Mouse (Mus musculus): ENCODE results near the gene Fkbp15. TPM values are rescaled to one million over a fixed set of nuclear protein-coding genes. Genes with fewer than 3 reads are reported as not detected.
"Not testable (repeated sequence)": the region's sequence is repeated elsewhere in the genome, so short reads cannot be mapped to it uniquely, and the experiment has no call there.

The Fkbp15 gene
- polyA plus RNA-seq, 1 experiment from 2014 or later, result 22.5 TPM

DNA sequence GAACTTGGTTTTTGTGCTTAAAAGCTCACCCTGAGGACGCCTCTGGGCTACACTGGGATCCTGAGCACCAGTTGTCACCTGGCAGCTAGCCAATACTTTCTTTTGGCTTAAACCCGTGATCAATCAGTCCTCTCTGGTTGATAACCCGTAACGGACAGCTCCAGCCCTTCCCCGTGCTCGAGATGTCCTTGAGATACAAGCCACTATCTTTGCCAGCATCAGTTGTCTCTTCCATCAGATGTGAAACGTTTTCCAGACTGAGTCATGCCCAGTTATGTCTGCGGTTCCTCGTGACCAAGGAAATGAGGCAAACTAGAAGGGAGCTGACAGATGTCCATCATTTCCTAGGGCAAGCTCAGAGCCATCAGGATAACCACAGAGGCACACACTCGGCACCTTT, 93.2 kb downstream of the Fkbp15 start:
- TF ChIP-seq CTCF (IDR thresholded peaks at IDR 0.05), result no peak
- ChIA-PET CTCF (no interaction called here), POLR2A (no interaction called here)
- in situ Hi-C loops (cut with MboI; ENCODE audit: low pct_unique_long_range_greater_than_20kb), result loop anchor here (25.0 kb wide), 1 partner anchor 205 kb away; the partner anchor contains the start of gene Mup20
- DNase-seq (ENCODE audit: low read depth, low spot score), result no peak
- H3K27me3 ChIP-seq, result no peaks in the 10 kb centered on the region
- no peak for ATAC-seq

DNA sequence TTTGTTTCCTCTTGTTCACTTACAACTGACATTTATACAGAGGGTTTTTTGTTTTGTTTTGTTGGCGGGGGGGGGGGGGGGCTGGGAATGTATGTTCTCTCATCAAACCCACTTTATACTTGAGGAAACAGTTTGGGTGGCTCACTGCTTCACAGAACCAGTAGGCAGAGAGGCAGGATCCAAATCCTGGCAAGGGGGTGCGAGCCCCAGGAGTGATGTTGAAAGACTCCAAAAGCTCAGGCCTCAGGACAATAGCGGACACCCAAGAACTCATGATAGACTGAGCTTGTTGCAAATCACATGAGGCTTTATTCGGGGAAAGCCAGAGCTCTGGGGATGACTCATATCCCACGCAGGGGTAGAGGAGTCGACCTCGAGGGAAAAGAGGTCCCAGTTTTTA, 94.3 kb downstream of the Fkbp15 start:
- H3K27me3 ChIP-seq; POLR2A ChIA-PET; DNase-seq (ENCODE audit: low read depth, low spot score); CTCF ChIA-PET; ATAC-seq: not testable (repeated sequence)
- in situ Hi-C loops (cut with MboI; ENCODE audit: low pct_unique_long_range_greater_than_20kb), result loop anchor here (25.0 kb wide), 1 partner anchor 204 kb away; the partner anchor contains the start of gene Mup20

DNA sequence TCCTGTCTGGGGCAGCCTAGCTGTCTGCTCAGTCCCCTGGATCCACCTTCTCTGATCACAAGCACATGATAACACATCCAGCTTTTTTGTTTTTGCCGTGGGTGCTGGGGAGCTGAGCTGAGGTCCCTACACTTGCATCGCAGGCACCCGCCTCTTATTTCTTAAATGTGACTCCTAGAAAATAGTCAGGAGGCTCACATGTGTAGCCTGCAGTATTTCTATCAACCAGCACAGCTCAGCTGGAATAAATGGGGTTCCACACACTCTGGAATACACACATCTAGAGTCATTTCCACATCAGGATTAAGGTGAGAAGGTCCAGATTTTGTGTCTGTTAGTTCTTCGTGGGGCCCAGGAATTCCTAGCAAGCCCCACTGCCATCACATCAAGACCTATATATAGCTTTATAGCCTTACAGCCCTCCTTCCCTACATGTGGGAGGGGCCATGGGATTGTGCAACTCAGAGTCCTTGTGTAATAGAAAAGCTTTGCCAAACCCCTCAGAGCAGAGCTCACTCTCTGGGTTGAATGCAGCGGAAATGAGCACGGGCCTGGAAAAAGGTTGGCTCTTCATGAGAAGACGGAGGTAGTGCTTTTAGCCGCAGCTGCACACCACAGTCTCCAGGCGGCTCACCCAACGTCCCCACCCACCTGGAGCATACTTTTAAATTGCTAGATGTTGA, 95.1 kb downstream of the Fkbp15 start:
- no peak for ATAC-seq
- ChIA-PET POLR2A (no interaction called here), CTCF (interaction anchor here (0.6 kb wide), 1 partner anchor 12 kb away, joined by 3 read pairs; no protein-coding TSS in a partner anchor)
- in situ Hi-C loops (cut with MboI; ENCODE audit: low pct_unique_long_range_greater_than_20kb), result loop anchor here (25.0 kb wide), 1 partner anchor 203 kb away; the partner anchor contains the start of gene Mup20
- no peaks in the 10 kb centered on the region for H3K27me3 ChIP-seq
- no peak for DNase-seq (ENCODE audit: low read depth, low spot score)
- no peak for TF ChIP-seq CTCF (IDR thresholded peaks at IDR 0.05)

DNA sequence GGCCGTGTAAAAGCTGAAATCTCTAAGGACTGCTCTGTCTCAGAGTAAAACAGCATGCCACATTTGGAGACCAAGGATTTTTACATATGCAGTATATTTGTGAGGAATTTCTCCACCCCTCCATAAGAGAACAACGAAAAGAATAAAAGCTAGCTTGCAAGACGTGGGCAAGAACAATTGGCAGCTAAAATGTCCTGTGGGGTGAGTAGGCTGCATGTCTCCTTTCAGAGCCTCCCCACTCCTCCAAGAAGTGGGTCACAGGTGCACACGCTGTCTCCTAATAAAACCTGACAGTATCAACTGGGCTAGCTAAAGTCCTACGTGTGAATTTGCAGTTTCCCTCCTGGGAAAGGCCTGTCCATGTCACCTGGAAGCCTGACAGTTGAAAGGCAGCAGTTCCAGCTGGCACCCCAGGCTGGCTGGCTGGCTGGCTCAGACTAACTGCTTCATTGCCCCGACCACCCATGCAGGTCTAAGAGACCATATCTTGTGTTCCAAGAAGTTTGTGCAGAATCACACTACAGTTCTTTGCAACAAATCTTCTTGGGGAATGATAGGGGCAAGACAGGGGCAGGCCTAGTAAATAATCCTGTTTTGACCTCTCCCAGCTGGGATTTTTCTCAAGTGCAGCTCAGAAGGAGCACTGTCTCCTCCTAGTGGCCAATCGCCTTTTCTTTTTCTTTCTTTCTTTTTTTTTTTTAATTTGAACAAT, 97.1 kb downstream of the Fkbp15 start:
- ATAC-seq, result no peak
- ChIA-PET POLR2A (interaction anchor here (0.8 kb wide), 1 partner anchor 13 kb away, joined by 3 read pairs; no protein-coding TSS in a partner anchor), CTCF (interaction anchor here (0.7 to 1.5 kb wide), 3 partner anchors 11 to 38 kb away, joined by 3 to 4 read pairs (median 3); no protein-coding TSS in a partner anchor)
- H3K27me3 ChIP-seq, result no peaks in the 10 kb centered on the region
- in situ Hi-C loops (cut with MboI; ENCODE audit: low pct_unique_long_range_greater_than_20kb), result loop anchor here (25.0 kb wide), 1 partner anchor 201 kb away; the partner anchor contains the start of gene Mup20
- peak; percentile 51 for TF ChIP-seq CTCF (IDR thresholded peaks at IDR 0.05)
- no peak for DNase-seq (ENCODE audit: low read depth, low spot score)

- ATAC-seq (no peak), DNase-seq (ENCODE audit: low read depth, low spot score) (no peak)
- ChIA-PET CTCF (interaction anchor here (1.1 kb wide), 1 partner anchor 39 kb away, joined by 3 read pairs; no protein-coding TSS in a partner anchor), POLR2A (no interaction called here)
- H3K27me3 ChIP-seq, result no peaks in the 10 kb centered on the region
- no peak for TF ChIP-seq CTCF (IDR thresholded peaks at IDR 0.05)
- in situ Hi-C loops (cut with MboI; ENCODE audit: low pct_unique_long_range_greater_than_20kb), result loop anchor here (25.0 kb wide), 1 partner anchor 200 kb away; the partner anchor contains the start of gene Mup20
Observed at GRCm38 (mm10) chr4:62262276-62262675, 98.1 kb downstream of the Fkbp15 start, which contains the start of gene Slc31a2. Gene Slc31a2, plus strand, starts transcription at chr4:62262562.

DNA sequence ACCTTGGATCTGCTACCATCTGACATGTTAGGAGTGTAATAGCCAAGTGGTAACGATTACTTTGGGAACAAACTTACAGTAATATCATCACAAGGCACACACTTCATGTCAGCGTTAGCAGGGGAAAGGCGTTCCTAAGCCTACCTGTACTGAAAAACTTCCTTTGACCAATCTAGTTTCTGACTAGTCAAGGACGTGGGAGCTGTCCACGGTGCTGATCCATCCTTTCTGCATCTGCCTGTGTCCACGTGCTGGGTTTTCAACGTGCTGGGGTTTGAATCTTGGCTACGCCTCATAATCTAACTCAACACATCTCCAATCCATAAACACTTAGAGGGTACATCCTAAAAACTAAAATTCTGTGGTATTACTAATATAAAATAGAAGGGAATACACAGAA, 103.4 kb downstream of the Fkbp15 start:
- ChIA-PET CTCF (no interaction called here), POLR2A (no interaction called here)
- ATAC-seq, result no peak
- no peaks in the 10 kb centered on the region for H3K27me3 ChIP-seq
- in situ Hi-C loops (cut with MboI; ENCODE audit: low pct_unique_long_range_greater_than_20kb), result loop anchor here (25.0 kb wide), 1 partner anchor 195 kb away; the partner anchor contains the start of gene Mup20
- DNase-seq (ENCODE audit: low read depth, low spot score), result no peak
- no peak for TF ChIP-seq CTCF (IDR thresholded peaks at IDR 0.05)

DNA sequence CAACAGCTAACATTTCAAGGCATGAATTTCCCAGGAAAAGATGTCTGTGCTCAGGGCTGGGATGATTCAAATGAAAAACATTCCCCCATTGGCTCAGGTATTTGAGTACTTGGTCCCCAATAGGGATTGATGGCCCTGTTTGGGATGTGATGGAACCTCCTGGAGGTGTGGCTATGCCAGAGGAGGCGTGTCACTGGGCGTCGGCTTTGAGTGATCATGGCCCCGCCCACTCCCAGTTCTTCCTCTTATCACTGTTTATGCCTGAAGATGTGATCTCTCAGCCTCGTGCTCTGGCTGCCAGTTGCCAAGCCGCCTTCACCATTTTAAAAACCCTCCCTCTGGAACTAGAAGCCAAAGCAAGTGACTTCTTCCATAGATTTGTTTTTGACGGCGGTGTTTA, 105.8 kb downstream of the Fkbp15 start:
- CTCF ChIA-PET, result no interaction called here
- no peak for ATAC-seq

DNA sequence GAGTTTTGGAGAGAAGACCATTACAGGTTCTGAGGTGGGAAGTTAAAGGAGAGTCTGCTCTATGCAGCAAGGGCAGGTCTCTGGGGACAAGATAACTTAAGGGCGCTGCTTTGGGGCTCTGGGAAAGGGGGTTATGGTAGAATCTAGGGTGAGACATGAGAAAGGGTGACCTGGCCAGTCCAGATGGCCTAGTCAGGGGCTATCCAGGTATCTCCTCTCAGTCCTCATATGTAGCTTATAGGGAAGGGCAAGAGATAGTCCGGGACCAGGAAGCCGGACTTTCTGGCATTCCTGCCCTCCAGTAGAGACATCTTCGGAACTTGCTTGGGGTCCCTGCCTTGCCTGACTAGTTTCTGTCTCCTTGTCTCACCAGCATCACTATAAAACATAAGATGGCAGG, 108.6 kb downstream of the Fkbp15 start:
- CTCF ChIA-PET, result interaction anchor here (0.9 to 1.1 kb wide), 2 partner anchors 12 to 156 kb away, joined by 3 read pairs; no protein-coding TSS in a partner anchor
- DNase-seq (ENCODE audit: low read depth, low spot score), result no peak
- in situ Hi-C loops (cut with MboI; ENCODE audit: low pct_unique_long_range_greater_than_20kb), result loop anchor here (25.0 kb wide), 1 partner anchor 189 kb away; the partner anchor contains the start of gene Mup20

More for the DNA sequence above, 105.8 kb downstream of the Fkbp15 start:
- DNase-seq (ENCODE audit: low read depth, low spot score), result no peak
- POLR2A ChIA-PET, result no interaction called here
- no peak for TF ChIP-seq CTCF (IDR thresholded peaks at IDR 0.05)
- in situ Hi-C loops (cut with MboI; ENCODE audit: low pct_unique_long_range_greater_than_20kb), result loop anchor here (25.0 kb wide), 1 partner anchor 192 kb away; the partner anchor contains the start of gene Mup20
- no peaks in the 10 kb centered on the region for H3K27me3 ChIP-seq

DNA sequence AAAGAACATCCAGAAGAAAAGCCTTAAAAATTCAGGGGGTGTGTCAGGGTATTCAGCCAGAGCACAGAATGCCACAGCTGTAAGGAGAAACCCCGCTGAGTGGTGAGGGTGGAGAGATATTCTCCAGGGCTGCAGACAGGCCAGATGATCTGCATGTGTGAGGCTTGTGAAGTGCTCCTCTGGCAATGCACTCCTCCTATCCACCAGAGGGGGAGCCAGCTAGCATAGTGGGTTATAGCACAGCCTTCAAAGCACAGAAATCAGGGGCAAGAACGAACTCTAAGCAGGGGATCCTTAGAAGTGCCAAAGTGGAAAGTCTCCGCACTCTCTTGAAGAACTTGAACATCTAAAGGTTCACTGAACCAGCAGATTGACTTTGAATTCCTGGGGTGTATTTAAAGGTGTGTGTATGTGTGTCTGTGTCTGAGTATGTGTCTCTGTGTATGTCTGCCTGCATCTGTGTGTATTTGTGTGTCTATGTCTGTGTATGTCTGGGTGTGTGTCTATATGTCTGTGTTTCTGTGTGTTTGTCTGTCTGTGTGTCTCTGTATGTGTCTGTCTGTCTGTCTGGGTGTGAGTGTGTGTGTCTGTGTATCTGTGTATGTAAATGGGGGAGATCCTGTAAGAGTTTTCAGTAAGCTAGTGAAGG, 109.3 kb downstream of the Fkbp15 start:
- DNase-seq (ENCODE audit: low read depth, low spot score) (no peak), ATAC-seq (peak; percentile 51)
- CTCF ChIA-PET, result interaction anchor here (1.1 kb wide), 1 partner anchor 156 kb away, joined by 3 read pairs; no protein-coding TSS in a partner anchor
- H3K27me3 ChIP-seq, result no peaks in the 10 kb centered on the region
- POLR2A ChIA-PET, result no interaction called here
- in situ Hi-C loops (cut with MboI; ENCODE audit: low pct_unique_long_range_greater_than_20kb), result loop anchor here (25.0 kb wide), 1 partner anchor 189 kb away; the partner anchor contains the start of gene Mup20
- TF ChIP-seq CTCF (IDR thresholded peaks at IDR 0.05), result peak; percentile 49

More for the DNA sequence above, 108.6 kb downstream of the Fkbp15 start:
- POLR2A ChIA-PET, result no interaction called here
- H3K27me3 ChIP-seq, result no peaks in the 10 kb centered on the region
- no peak for TF ChIP-seq CTCF (IDR thresholded peaks at IDR 0.05)
- no peak for ATAC-seq

Other genes starting within 250 kb of the Fkbp15 start
- not detected for gene Mup21, start 209.7 kb downstream of the Fkbp15 start, polyA plus RNA-seq (2021)
- gene Zfp37, start 129.5 kb downstream of the Fkbp15 start, polyA plus RNA-seq (2021), result 8.0 TPM
- 18.8 TPM for gene Slc31a2, start 98.0 kb downstream of the Fkbp15 start, polyA plus RNA-seq (2021)
- 36.8 TPM for gene Slc31a1, start 179 bp upstream of the Fkbp15 start, polyA plus RNA-seq (2021)
- 32.2 TPM for gene Cdc26, start 48.1 kb upstream of the Fkbp15 start, polyA plus RNA-seq (2021)
- 10.9 TPM for gene Prpf4, start 48.2 kb upstream of the Fkbp15 start, polyA plus RNA-seq (2021)
- gene Rnf183, start 74.7 kb upstream of the Fkbp15 start, polyA plus RNA-seq (2021), result 0.96 TPM
- 8.5 TPM for gene Wdr31, start 110.3 kb upstream of the Fkbp15 start, polyA plus RNA-seq (2021)
- 3.3 TPM for gene Bspry, start 119.5 kb upstream of the Fkbp15 start, polyA plus RNA-seq (2021)
- 9.2 TPM for gene Hdhd3, start 142.9 kb upstream of the Fkbp15 start, polyA plus RNA-seq (2021)
- 40.5 TPM for gene Alad, start 159.4 kb upstream of the Fkbp15 start, polyA plus RNA-seq (2021)
- 36.4 TPM for gene Pole3, start 164.5 kb upstream of the Fkbp15 start, polyA plus RNA-seq (2021)
- 0.17 TPM for gene 4933430I17Rik, start 164.8 kb upstream of the Fkbp15 start, polyA plus RNA-seq (2021)
- 8.2 TPM for gene Rgs3, start 199.3 kb upstream of the Fkbp15 start, polyA plus RNA-seq (2021)